Mouse (Mus musculus): Measurements from ENCODE around the gene Hspa1a.
"Not testable (repeated sequence)": the region's sequence is repeated elsewhere in the genome, so short reads cannot be mapped to it uniquely, and the experiment has no call there.

Gene Hspa1a

DNA sequence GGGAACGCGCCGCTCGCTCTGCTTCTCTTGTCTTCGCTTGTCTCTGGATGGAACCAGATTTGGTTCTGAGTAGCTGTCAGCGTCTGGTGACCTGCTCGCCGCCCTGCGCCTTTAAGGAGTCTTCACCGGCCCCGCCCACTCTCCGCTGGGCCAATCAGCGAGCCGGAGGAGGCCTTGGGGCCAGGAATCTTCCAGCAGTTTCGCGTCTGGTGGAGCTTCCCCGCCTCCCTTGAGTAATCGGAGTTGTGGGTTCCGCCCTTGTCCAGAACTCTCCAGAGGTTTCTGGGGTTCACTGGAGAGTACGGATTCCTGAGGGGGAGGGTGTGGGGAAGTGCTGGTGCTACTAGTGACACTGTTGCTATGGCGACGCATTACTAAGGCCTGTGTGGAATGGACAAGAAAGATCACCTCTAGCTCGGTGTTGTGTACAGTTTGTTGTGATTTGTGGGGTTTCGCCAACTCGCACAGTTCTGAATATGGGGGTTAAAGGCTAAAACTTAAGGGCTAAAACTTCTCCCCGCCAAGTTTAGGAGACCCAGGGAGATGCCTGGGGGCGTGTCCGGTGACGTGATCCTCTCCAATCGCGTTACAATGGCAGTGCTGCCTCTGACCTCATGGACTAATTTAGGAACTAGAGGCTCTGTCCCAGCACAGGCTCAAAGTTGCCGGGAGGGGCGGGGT lies at the start of gene Hspa1a, which contains the start of gene Hspa1l:
Gene Hspa1a (minus strand): TSS at position 88 of the 681 bp plus-strand sequence.
Gene Hspa1l (plus strand): TSS at position 635 of the 681 bp plus-strand sequence.
- in situ Hi-C loops (cut with MboI; ENCODE audit: unreplicated experiment in 2 of 2): not testable (repeated sequence)

DNA sequence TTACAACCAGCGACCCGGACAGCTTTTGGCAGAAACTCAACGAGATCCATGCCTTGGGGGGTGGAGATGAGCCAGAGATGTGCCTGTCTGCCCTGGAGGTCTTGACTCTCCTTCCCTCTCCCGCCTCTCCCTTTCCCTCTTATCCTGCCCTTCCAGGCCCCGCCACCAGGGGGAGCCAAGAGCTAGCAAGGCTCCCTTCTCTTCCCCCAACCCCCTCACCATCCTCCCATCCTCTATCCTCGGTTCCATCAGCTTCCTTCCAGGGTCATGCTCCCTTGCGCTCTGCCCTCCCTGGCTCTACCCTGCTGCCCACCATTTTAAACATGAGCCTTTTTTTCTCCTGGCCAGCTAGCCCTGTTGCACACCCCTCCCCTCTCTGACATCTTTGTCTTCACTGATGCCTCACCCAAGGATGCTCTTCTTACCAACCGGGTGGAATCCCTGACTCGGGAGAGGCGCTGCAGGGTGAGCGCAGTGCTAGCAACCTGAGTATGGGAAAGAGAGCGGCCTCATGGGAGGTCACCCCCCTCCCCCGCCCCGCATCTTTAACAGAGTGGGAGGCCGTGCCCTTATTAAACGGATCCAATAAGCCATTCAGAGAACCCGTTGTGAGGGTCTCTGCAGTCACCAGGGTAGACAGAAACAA lies 49.3 kb upstream of the Hspa1a start:
- in situ Hi-C loops (cut with MboI; ENCODE audit: unreplicated experiment in 2 of 2): loop anchor here (5.0 to 10.0 kb wide), 4 partner anchors 36 to 214 kb away; partner anchors contain the start of genes Atp6v1g2 (in 1 of the 2), Ddah2 (in 1 of the 2), Ly6g5c (in 1 of the 2) and Nfkbil1 (in 1 of the 2)

- in situ Hi-C loops (cut with MboI; ENCODE audit: unreplicated experiment in 2 of 2): loop anchor here (5.0 to 10.0 kb wide), 4 partner anchors 37 to 214 kb away; partner anchors contain the start of genes Atp6v1g2 (in 1 of the 2), Ddah2 (in 1 of the 2), Ly6g5c (in 1 of the 2) and Nfkbil1 (in 1 of the 2)
These were observed 48.6 kb upstream of the Hspa1a start for GRCm38 (mm10) chr17:35020551-35020950.

- in situ Hi-C loops (cut with MboI; ENCODE audit: unreplicated experiment in 2 of 2): loop anchor here (5.0 to 10.0 kb wide), 4 partner anchors 37 to 215 kb away; partner anchors contain the start of genes Atp6v1g2 (in 1 of the 2), Ddah2 (in 1 of the 2), Ly6g5c (in 1 of the 2) and Nfkbil1 (in 1 of the 2)
These were observed 47.9 kb upstream of the Hspa1a start for GRCm38 (mm10) chr17:35019894-35020293.

DNA sequence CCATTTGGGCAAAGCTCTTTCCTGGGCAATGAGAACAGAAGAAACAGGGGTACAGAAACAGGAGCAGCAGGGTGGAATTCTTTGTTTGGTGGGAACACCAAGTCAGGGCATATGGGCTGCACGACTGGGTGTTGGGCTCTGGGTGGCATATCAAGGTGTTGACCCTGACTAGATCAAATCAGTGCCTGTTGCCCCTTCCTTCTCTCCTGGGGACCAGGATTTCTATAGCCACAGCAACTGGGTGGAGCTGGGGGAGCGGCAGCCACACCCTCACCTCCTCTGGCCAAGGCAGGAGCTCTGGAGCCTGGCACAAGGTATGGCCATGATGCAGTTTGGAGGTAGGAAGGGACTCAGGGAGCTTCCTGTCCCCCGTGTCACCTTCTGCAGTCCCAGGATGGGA lies 46.2 kb upstream of the Hspa1a start:
- in situ Hi-C loops (cut with MboI; ENCODE audit: unreplicated experiment in 2 of 2): no loop called here

DNA sequence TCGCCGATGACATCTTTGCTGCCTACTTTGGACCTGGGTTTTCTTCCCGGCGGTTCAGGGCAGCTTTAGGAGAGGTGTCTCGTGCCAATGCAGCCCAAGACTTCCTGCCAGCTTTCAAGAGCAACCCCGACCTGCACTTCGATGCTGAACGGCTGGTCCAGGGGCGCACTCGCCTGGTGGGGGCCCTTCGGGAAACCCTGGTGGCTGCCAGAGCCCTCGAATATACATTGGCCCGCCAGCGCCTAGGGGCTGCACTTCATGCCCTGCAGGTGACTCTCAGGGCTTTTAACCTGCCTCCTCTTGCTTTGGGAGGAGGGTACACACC lies 45.7 kb upstream of the Hspa1a start:
- in situ Hi-C loops (cut with MboI; ENCODE audit: unreplicated experiment in 2 of 2): no loop called here

DNA sequence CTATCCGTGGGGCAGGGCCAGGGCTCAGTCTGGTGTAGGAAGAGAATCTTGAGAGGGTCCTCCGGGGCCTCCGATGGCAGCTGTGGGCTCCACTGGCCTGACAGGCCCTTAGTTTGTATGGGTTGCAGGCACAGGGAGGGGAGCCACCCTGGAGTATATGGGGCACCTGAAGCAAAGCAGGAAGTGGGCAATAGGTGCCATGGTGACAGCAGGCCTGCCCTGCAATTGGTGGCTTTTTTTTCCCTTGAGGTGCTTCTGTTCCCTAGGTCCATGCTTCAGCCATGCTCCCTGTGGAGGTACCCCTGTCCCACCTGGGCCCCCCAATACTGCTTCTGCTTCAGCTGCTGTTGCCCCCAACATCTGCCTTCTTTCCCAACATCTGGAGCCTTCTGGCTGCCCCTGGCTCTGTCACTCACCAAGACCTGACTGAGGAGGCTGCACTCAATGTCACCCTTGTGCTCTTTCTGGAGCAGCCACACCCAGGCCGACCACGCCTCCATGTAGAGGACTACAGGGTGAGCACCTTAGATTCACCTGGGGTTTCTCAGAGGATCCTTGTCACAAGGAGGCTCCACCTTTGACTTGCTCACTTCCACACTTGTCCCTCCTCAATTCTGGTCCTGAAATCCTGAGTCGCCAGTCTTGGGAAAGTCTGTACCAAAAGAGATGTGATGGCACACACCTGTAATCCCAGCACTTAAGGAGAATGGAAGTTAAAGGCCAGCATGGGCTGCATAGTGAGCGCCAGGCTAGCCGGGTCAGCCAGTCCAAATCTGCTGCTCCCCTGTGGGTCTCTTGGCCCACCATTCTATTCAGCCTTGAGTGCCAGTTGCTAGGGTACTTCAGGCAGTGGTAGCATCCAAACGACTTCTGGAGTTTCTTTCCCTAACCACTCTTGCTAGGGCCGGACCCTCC lies 45.1 kb upstream of the Hspa1a start:
- in situ Hi-C loops (cut with MboI; ENCODE audit: unreplicated experiment in 2 of 2): no loop called here

GRCm38 (mm10) chr17:35016376-35016775 lies 44.4 kb upstream of the Hspa1a start, which contains the start of gene Vwa7:
Vwa7 (plus strand) TSS chr17:35016579.
- in situ Hi-C loops (cut with MboI; ENCODE audit: unreplicated experiment in 2 of 2): no loop called here

- in situ Hi-C loops (cut with MboI; ENCODE audit: unreplicated experiment in 2 of 2): no loop called here
These were observed 43.3 kb upstream of the Hspa1a start for GRCm38 (mm10) chr17:35015296-35015695.

GRCm38 (mm10) chr17:35013221-35013620 lies 41.3 kb upstream of the Hspa1a start:
- in situ Hi-C loops (cut with MboI; ENCODE audit: unreplicated experiment in 2 of 2): no loop called here

DNA sequence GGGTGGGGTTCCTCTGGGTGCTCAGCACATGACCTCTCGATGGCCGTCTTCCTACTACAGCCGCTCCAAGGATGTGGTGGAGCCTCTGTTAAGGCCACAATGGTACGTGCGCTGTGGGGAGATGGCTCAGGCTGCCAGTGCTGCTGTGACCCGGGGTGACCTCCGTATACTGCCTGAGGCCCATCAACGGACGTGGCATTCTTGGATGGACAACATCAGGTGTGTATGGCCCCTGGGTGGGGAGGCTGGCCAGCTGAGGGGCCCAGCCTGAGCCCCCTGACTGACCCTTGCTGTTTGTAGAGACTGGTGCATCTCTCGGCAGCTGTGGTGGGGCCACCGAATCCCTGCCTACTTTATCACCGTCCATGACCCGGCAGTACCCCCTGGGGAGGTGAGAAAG lies 40.5 kb upstream of the Hspa1a start:
- in situ Hi-C loops (cut with MboI; ENCODE audit: unreplicated experiment in 2 of 2): no loop called here

- in situ Hi-C loops (cut with MboI; ENCODE audit: unreplicated experiment in 2 of 2): no loop called here
These were observed 39.5 kb upstream of the Hspa1a start for GRCm38 (mm10) chr17:35011440-35011839.

GRCm38 (mm10) chr17:35009586-35009985 lies 37.6 kb upstream of the Hspa1a start:
- in situ Hi-C loops (cut with MboI; ENCODE audit: unreplicated experiment in 2 of 2): loop anchor here in 1 of 2 experiments (10.0 kb wide), 1 partner anchor 225 kb away; the partner anchor contains the start of genes Atp6v1g2 and Nfkbil1

- in situ Hi-C loops (cut with MboI; ENCODE audit: unreplicated experiment in 2 of 2): loop anchor here in 1 of 2 experiments (10.0 kb wide), 1 partner anchor 227 kb away; the partner anchor contains the start of genes Atp6v1g2 and Nfkbil1
These were observed 35.5 kb upstream of the Hspa1a start for GRCm38 (mm10) chr17:35007387-35007991.

GRCm38 (mm10) chr17:35005902-35006301 lies 33.9 kb upstream of the Hspa1a start:
- in situ Hi-C loops (cut with MboI; ENCODE audit: unreplicated experiment in 2 of 2): loop anchor here in 1 of 2 experiments (10.0 kb wide), 1 partner anchor 229 kb away; the partner anchor contains the start of genes Atp6v1g2 and Nfkbil1

- in situ Hi-C loops (cut with MboI; ENCODE audit: unreplicated experiment in 2 of 2): loop anchor here in 1 of 2 experiments (10.0 kb wide), 1 partner anchor 230 kb away; the partner anchor contains the start of genes Atp6v1g2 and Nfkbil1
These were observed 33.2 kb upstream of the Hspa1a start for GRCm38 (mm10) chr17:35005158-35005557.

DNA sequence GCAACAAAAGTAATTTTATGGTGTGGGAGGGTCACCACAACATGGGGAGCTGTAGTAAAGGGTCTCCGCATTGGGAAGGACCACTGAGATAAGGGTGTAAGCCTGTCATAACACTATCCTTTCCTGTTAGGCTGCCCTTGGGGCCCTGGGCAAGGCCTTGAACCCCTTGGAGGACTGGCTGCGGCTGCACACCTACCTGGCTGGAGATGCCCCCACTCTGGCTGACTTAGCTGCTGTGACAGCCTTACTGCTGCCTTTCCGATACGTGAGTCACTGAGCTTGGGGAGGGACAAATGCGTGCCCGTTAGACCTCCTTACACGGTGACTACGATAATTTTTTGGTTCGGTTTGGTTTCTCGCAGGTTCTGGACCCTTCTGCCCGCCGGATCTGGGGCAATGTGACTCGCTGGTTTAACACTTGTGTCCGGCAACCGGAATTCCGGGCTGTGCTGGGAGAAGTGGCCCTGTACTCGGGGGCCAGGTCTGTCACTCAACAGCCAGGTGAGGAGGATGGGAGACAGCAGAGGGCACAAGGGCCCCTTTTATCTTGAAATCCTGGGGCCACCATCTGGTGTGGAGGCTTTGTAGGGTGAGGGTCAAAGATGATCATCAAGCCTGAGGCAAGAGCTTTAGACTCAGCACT lies 32.2 kb upstream of the Hspa1a start:
- in situ Hi-C loops (cut with MboI; ENCODE audit: unreplicated experiment in 2 of 2): loop anchor here in 1 of 2 experiments (10.0 kb wide), 1 partner anchor 231 kb away; the partner anchor contains the start of genes Atp6v1g2 and Nfkbil1

- in situ Hi-C loops (cut with MboI; ENCODE audit: unreplicated experiment in 2 of 2): loop anchor here in 1 of 2 experiments (10.0 kb wide), 1 partner anchor 232 kb away; the partner anchor contains the start of genes Atp6v1g2 and Nfkbil1
These were observed 31.3 kb upstream of the Hspa1a start for GRCm38 (mm10) chr17:35003022-35003838.
